Mouse (Mus musculus) megakaryocyte, adult 5-6 weeks (primary cell): ENCODE measurements around the gene Tacc3. TPM values are rescaled to one million over a fixed set of nuclear protein-coding genes. Genes with fewer than 3 reads are reported as not detected.
A peak's percentile ranks its signal among the peaks of the same experiment; 100 is the strongest.

Source experiments
- ATAC-seq: 2 replicates; pipeline ENCODE4 v1.8.0; 2016; ENCODE audit warnings: mild to moderate bottlenecking, inconsistent platforms; ENCODE audit not compliant: poor library complexity, severe bottlenecking
- total RNA-seq, 2 experiments: library from RNA; stranded (forward) in 1 of 2; stranded (reverse) in 1 of 2; fragments of 153-499, 151-499 nt in 1 of 2; fragments of 221-1000, 200-1000 nt in 1 of 2; gene quantifications; 2 replicates each; pipeline versions ENCODE4 v1.2.3 to v1.2.4; 2015 to 2017

Gene Tacc3
- total RNA-seq, 2 experiments from 2014 or later, result 163 to 193 TPM

DNA sequence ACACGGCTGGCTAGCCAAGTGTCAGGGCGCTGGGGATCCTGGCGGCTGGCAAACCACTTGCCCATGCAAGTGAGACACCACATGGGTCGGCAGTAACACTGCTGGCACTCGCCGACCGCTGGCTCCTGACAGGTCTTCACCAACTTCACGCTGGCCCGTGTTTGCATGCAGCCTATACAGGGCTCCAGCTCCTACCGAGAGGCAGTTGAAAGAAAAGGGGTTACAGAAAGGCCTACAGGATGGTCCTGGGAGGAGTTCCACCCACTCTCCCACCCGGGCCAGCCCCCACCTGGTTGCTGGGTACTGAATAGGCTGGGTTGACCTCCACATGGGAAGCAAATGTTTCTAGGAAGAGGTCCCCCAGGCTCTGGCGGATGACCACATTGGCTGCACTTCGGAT is 3.5 kb upstream of the Tacc3 start:
- no peak for ATAC-seq

DNA sequence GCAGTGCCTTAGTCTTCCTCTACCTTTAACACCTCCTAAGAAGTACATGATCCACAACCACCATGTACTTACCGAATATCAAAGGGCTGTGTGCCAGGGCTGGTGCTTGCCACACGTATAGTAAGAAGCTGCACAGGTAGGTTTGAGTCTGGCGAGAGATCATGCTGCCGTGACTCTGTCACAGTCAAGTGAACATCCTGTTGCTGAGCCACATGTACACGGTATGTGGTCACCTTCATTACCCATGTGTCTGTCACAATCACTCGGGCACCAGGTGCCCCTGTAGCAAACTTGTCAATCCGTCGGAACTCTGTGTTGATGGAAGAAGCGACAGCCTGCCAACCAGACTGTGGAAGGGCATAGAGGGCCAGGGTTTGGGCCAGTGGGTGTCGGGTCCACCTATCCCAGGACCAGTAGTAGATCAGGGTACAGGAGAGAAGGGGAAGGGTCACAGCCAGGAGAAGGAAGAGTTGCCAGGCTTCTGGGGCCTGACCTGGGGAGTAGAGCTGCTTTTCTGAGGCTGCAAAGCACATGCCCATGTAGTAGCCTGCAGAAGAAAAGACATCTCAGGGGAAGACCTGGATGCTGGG is 2.6 kb upstream of the Tacc3 start:
- ATAC-seq, result no peak

DNA sequence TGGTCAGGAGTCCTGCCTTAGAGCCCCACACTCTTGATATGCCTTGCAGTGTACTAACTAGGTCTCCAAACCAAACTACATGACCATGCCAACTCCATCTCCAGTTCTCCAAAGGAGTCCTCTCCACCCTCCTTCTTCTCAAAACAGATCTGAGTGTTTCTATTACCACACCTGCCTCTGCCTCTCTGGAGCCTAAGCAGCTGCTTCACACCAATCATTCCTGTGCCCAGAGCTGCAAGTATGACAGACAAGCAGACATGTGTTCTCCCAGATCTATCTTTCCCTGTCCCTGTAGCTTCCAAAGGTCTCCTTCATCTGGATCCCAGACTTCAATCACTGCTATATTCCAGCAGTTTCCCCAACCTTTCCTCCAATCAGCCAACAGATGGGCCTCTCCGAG is 1.2 kb upstream of the Tacc3 start:
- ATAC-seq, result no peak

DNA sequence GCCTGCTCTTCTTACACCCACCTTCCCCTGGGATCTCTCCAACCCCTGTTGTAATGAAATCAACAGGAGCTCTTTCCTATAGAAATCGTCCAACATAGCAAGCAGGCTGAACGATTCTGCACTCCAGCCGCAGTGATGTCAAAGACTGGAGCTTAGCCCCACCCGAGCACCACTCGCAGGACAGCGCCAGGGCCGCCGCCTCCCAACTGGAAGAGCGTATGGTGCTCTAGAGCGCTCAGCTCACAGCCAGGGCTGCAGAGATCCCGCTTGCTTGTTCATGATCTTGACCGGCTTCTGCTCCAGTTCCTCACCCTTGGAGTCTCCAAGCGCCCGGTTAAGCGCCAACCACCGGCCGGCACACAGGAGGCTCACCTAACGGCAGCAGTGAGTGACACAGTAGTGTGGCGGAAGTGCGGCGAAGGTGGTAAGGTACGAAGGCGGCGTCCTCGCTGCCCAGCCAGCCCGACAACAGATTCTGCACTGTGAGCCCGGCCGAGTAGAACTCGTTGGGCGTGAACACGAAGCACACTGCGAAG is 609 bp upstream of the Tacc3 start:
- peak; percentile 48 for ATAC-seq

DNA sequence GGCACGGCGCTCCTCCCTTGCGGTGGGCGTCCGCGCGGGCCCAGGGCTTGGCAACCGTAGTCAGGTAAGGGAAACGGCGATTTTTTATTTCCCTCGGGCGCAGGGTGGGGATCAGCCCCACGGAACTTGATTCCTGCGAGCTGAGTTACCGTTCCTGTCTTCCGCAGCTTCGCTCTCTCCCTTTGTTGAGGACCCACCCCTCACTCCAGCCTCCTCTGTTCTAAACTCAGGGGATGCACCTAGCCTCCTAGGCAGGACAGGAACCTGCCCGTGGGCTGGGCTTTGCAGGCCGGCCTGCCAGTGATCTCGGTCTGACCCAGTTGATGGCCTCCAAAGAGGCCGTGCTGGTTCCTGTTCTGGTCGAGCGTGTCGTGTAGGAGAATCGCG is 729 bp downstream of the Tacc3 start:
- peak; percentile 3 for ATAC-seq

DNA sequence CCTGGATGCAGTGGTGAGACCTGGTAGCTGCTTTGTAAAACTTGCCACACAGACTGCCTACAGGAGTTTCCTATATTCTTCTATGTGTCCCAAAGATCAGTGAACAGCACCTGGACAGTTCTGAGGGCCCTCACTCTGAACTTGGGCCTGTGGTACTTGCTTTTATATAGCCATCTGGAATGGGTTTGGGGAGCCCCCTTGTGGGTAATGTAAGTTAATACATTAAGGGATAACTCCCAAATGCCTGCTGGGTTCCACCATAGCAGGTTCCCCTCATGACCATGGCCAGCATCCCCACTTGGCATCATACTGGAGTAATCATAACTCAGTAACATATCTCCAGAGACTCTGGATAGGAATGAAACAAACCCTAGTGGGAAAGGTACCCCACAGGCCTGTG is 10.3 kb downstream of the Tacc3 start:
- peak; percentile 47; the same call in 1 of the 2 replicates for ATAC-seq

DNA sequence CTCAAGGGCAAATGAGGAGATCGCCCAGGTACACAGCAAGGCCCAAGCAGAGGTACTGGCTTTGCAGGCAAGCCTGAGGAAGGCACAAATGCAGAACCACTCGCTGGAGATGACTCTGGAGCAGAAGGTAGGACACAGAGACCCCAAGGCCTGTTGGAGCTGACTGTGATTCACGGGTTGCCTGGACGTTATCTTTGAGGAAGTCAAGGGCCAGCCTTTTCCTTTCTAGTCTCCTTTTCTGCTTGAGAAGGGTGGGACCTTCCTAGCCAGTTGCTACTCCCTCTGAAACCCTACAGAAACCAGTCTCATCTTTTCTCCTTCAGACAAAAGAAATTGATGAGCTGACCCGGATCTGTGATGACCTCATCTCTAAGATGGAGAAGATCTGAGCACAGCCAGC is 13.7 kb downstream of the Tacc3 start:
- no peak for ATAC-seq

DNA sequence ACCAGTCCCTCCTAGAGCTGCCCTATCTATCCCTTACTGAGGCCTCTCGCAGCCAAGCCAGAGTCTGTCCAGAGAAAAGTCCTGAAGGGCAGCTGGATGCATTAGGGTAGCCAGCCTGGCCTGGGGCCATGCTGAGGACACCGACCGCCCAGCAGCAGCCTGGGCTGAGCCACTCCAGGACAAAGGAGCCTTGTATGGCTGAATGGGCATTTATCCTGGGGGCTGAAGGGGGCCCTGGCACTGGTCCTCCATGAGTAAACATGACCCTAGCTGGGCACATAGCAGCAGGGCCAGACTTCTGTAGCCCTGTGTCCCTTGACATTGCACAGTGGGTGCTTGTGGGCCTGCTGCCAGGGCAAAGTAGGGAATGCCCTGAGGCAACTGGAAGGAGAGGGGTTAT is 16.5 kb downstream of the Tacc3 start:
- no peak for ATAC-seq

DNA sequence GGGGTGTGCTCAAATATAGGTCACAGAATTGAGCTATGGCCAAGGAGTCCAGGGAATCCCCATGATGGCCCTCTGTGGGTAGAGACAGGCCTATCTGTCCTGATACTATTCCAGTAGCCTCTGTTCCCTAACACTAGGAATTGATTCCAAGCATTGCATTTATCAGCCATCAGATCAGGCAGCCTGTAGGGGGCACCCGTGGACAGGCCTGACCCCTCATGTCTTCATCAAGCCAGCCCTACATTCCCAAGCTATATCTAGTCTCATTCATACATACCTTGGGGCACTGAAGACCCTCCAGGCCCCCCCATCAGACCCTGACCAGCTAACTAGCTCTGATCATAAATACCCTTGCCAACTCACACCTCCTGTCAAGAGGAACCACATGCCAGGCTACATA is 18.0 kb downstream of the Tacc3 start:
- ATAC-seq, result no peak

DNA sequence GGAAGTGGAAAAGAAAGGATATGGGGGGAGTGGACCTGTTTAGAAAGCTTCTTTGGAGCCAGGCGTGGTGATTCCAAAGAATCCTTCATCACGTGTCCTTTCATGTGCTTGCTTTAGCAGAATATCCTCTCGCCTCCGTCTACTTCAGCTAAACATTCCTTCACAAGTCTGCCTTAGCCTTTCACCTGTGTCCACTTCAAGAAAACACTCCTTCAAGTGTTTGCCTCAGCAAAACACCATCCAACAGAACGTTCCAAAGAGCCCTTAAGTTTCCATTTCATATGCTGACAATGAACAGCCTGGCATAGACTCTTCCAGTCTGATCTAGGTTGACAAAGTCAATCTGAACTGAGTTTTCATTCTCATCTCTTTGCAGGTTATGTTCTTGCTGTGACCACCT is 20.3 kb downstream of the Tacc3 start:
- no peak for ATAC-seq

DNA sequence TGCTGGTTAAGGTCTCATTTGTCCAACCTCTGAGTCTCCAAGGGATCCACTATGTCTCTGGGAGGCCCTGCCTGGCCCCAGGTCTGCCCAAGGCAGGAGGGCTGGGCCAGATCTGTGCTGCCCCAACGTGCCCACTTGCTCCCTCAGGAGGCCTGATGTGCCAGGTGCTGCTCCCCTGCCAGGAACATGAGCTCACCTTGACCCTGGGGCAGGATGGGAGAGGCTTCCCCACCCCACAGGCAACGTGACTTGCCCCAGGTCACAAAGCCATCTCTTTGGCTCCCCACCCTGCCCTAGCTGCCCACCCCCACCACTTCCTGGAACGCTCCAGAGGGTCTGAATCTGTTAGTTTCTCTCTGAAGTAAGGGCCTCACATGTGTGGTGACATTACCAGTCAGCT is 23.1 kb downstream of the Tacc3 start:
- no peak for ATAC-seq

DNA sequence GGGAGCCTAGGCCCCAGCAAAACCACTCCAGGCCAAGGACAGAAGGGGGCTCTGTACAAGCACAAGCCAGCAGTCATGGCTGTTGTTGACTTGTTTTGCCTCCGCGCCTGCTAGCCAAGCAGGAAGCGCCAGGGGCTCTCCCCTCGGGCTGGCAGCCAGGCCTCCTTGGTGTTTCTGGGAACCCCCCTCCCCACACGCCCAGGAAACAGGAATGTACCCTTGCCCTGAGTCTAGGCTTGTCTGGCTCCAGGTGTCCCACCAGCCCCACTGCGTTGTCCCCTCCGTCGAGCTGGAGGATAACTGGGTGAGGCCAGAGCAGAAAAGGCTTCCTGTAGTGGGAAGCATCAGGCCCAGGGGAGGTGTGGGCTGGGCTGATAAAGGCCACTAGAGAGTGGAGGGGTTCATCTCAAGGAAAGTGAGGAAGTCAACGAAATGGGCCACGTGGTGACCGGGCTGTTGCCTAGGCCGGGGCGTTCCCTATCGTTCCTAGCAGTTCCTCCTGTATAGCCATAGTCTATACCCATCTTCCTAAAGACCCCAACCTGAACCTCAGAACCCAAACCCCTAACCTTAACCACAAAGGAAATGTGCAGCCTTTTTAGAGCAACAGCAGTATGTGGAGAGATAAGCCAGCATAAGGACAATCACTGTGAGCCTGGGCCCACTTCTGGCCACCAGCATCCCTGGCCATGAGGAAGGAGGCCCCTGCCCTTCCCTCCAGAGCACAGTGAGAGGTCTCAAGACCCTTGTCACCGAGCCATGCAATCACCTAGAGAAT is 23.9 kb downstream of the Tacc3 start:
- 0 out of 2 replicates have a peak, but pooled peaks have one; percentile 24 for ATAC-seq

DNA sequence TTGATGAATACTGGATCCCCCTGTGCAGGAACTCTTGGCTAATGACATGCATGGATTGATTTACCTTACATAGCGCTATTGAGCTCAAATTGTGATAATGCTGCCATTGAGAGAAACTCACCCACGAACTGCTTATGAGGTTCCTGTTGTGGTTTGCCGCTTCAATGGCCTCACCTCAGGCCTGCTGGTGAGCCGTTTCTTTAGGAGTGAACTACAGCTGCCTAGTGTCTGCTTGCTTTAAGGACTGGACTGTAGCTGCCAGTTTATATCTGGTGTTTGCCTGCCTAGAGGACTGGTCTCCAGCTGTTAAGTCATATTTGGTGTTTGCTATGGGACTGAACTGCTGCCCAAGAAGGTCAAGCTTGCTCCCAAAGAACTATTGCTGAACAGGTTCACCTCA is 25.0 kb downstream of the Tacc3 start:
- ATAC-seq, result no peak

DNA sequence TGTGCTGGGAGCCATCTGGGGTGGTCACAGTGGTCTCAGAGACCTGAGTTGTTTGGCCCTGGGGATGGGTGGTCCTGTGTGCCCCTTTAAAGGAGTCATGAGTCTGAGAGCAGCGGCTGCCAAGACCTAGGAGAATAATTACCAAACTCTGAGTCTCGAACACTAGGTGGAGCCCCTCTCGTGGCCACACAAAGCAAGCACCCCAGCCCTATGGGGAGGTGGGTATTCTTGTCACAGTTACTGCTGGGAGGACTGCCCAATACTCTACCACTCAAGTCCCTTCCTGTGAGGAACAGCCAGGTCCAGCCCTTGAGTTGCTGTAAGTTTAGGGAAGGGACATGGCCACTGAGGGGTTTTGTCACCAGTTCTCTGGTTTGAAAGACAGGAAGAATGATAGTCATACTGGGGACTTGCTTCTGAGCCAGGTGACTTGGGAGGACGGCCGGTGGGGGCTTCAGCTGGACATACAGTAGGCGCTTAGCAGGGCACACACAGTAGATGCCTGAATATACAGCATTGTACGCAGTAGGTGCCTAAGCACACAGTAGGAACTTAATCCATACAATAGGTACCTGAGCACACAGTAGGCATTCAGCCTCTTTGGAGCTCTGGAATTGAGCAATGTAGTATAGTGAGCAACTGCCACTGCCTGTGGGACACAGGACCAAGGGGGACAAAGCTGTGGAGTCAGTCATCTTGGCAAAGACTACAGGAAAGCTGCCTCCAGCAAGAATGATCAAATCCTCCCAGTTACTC is 26.1 kb downstream of the Tacc3 start:
- ATAC-seq, result no peak

DNA sequence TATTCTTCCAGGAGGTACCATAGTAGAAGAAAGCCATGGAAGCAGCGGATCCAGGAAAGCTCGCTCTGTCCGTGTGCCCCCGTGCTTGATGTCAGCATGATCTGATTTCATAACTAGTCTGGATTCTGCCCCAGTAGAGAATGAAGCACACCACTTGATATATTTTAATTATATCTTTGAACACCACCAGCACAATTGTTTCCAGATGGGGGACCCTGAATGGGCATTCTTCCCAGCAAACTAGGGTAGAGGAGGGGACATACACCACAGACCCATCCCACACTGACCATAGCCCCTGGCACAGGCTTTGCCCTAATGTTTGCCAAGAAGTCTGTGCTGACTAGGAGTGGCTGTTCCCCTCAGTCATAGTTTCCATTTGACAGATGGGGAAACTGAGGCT is 27.0 kb downstream of the Tacc3 start:
- ATAC-seq, result no peak

DNA sequence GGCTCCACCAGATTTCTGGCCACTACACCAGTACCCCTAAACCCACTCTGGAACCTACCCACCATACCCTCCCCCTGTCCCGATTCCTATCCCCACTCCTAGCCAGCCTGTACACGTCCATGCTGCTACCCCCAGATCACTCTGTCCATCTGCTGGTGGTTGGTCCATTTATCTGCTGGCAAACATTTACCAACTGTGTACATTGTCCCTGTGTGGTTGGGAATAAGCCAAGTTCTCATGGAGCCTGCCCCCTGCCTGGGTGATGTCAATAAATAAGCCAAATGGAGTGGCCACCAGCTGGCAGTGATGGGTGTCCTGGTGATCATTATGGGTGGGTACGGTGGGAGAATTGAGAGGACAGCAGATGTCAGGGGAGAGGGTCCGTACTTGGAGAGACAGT is 29.2 kb downstream of the Tacc3 start:
- no peak for ATAC-seq

DNA sequence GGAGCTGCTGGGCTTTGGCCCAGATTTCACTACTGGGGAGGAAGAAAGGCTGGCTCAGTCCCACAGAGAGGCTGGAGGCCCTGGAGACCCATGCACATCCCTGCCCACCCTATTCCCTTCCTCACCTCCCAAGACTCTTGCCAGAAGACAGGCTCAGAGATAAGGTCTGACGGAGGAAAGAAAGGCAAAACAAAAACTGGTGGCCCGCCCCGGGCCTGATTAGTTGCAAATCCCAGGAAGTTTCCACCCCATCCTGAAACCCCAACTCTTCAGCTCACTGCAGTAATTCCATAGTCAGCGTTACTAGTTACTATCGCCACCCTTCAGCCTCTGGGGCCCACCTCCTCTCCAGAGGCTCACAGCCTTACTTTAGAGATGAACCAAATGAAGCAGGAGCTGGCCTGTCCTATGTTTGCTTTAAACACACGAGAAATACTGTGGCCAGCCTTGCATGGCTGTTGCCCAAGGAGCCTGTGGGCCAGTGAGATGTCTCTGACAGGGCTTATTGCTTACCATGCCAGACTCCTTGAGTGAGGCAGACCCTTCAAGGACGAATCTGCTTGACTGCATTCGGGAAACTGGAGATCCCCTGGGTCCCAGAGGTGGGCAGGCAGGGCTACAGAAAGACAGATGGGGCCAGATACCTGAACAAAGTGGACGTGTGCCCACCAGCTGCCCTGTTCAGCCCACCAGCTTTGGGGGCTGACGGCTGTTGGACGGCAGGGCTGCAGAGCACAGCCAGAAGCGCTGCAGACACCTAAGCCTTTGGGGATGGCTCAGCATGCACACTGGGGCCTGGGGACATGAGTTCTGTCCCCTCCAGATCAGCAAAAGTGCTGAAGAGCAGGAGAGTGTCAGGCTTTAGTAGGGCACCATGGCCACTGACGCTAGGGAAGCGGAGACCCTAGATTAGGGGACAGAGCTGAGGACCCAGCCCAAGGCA is 30.6 kb downstream of the Tacc3 start:
- ATAC-seq, result no peak

DNA sequence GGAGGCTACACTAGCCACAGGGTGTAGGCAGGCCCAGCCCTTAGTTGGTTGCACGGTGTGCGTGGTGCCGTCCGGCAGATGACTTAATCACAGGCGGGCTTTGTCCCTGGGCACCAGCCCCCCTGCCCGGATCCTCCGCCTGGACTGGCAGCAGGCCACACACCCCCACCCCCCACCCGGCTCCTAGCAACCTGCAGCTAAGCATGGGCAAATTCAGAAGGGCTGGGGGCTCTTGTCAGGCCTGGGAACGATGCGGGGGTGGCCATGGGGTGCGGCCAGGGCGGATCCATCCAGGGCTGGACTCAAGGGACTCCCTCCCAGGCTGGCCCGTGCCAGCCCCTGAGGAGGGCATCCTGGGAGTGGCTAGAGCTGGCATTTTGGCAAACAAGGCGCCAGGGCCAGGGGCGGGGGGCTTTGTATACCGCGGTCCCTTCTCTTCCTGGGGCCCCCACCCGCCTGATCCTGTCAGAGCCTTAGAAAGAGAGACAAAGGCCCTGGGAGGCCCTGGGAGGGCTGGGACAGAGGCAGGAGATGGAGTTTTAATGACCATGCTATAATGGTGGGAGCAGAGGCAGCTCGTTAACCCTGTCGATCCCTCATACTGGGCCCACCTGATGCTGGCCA is 31.4 kb downstream of the Tacc3 start:
- no peak for ATAC-seq

DNA sequence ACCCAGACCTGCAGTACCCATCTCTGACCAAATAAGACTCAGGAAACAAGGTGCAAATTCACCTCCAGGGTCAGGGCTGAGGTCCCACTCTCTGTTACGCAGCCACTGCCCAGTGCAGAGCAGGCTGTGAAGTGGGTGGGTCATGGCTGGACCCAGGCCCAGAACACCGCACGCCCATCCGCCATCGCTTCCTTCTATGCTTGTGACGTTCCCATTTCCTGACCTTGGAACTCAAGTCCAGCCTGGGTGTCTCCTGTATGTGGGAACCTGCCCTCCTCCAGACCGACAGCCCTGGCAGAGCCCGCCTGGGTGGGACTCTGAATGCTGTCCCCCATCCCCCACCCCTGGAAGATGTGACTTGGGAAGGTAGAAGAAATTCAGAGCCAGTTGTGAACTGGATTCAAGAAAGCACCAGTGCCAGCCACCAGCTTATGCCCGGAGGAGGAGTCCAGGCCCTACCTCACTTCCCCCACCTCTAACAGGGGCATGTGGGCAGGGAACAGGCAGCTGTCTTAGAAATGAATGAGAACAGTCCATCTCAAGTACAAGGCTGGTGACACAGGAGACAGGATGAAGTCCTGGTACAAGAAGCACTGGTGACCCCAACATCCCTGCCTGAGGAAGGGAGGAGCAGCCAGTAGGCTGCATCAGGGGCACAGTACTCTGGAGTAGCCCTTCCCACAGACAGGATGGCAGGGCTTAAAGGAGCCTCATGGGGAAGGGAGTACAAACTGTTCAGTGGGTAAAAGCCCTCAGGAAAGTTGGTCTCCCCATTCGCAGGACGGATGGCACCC is 32.1 kb downstream of the Tacc3 start:
- no peak for ATAC-seq
